Mouse (Mus musculus): Measurements from ENCODE around the gene Smyd3.

Smyd3 gene

GRCm38 (mm10) chr1:179061053-179061452 lies 456.8 kb downstream of the Smyd3 start:
- peak; percentile 18 for DNase-seq (ENCODE audit: low read depth)

- DNase-seq (ENCODE audit: low read depth) = peak; percentile 78
Measured at GRCm38 (mm10) chr1:179060113-179060955, 457.5 kb downstream of the Smyd3 start.

- no peak for DNase-seq (ENCODE audit: low read depth)
Measured at GRCm38 (mm10) chr1:179059286-179060112, 458.3 kb downstream of the Smyd3 start.

- peak; percentile 24 for DNase-seq (ENCODE audit: low read depth)
Measured at GRCm38 (mm10) chr1:179058675-179059074, 459.2 kb downstream of the Smyd3 start.

GRCm38 (mm10) chr1:179055760-179056159 lies 462.1 kb downstream of the Smyd3 start:
- DNase-seq (ENCODE audit: low read depth) = no peak

- peak; percentile 75 for DNase-seq (ENCODE audit: low read depth)
Measured at GRCm38 (mm10) chr1:179054385-179055116, 463.3 kb downstream of the Smyd3 start.

- no peak for DNase-seq (ENCODE audit: low read depth)
Measured at GRCm38 (mm10) chr1:179052545-179053180, 465.2 kb downstream of the Smyd3 start.

- peak; percentile 76 for DNase-seq (ENCODE audit: low read depth)
Measured at GRCm38 (mm10) chr1:179047931-179048596, 469.8 kb downstream of the Smyd3 start.

GRCm38 (mm10) chr1:179045856-179046714 lies 471.8 kb downstream of the Smyd3 start:
- DNase-seq (ENCODE audit: low read depth) = peak; percentile 77

GRCm38 (mm10) chr1:179044165-179044564 lies 473.7 kb downstream of the Smyd3 start:
- peak; percentile 73 for DNase-seq (ENCODE audit: low read depth)

GRCm38 (mm10) chr1:179043644-179044043 lies 474.2 kb downstream of the Smyd3 start:
- DNase-seq (ENCODE audit: low read depth) = no peak

- peak; percentile 98 for DNase-seq (ENCODE audit: low read depth)
Measured at GRCm38 (mm10) chr1:179041905-179042337, 475.9 kb downstream of the Smyd3 start.

- peak; percentile 73 for DNase-seq (ENCODE audit: low read depth)
Measured at GRCm38 (mm10) chr1:179041231-179041904, 476.5 kb downstream of the Smyd3 start.

GRCm38 (mm10) chr1:179038801-179039200 lies 479.0 kb downstream of the Smyd3 start:
- DNase-seq (ENCODE audit: low read depth) = no peak

- DNase-seq (ENCODE audit: low read depth) = no peak
Measured at GRCm38 (mm10) chr1:179032947-179033346, 484.9 kb downstream of the Smyd3 start.

GRCm38 (mm10) chr1:179031581-179031980 lies 486.3 kb downstream of the Smyd3 start:
- no peak for DNase-seq (ENCODE audit: low read depth)

- no peak for DNase-seq (ENCODE audit: low read depth)
Measured at GRCm38 (mm10) chr1:179026614-179027013, 491.2 kb downstream of the Smyd3 start.

- no peak for DNase-seq (ENCODE audit: low read depth)
Measured at GRCm38 (mm10) chr1:179025169-179025568, 492.7 kb downstream of the Smyd3 start.

GRCm38 (mm10) chr1:179023486-179023885 lies 494.4 kb downstream of the Smyd3 start:
- DNase-seq (ENCODE audit: low read depth) = peak; percentile 22

- DNase-seq (ENCODE audit: low read depth) = no peak
Measured at GRCm38 (mm10) chr1:179017428-179017827, 500.4 kb downstream of the Smyd3 start.
